Mouse (Mus musculus) G1E (cell line): ENCODE measurements at regions not wholly inside any gene's neighbourhood (a gene's known extent, or its start where the extent isn't known, plus 50 kb on each side); places are given as distances from the start of the nearest gene placed in this dataset.

ENCODE experiments used
- CTCF ChIP-seq: IDR thresholded peaks from 2 replicates; pipeline ENCODE4 v1.5.1; 2012; ENCODE audit warnings: low read depth, low read length, inconsistent platforms, mixed read lengths
- GATA1 ChIP-seq: IDR thresholded peaks from 2 replicates; pipeline ENCODE4 v1.6.1; 2012; ENCODE audit warnings: borderline replicate concordance, low read length, inconsistent platforms, mixed read lengths
- GATA2 ChIP-seq: IDR thresholded peaks from 2 replicates; pipeline ENCODE4 v1.6.1; 2012; ENCODE audit warnings: low read depth, low read length, inconsistent platforms, borderline replicate concordance
- POLR2AphosphoS5 ChIP-seq: IDR thresholded peaks from 2 replicates; pipeline ENCODE4 v1.6.1; 2012; ENCODE audit warnings: low read depth, low read length, inconsistent platforms; ENCODE audit not compliant: insufficient replicate concordance
- TAL1 ChIP-seq: conservative IDR thresholded peaks from 2 replicates; pipeline ENCODE4 v1.6.1; 2012; ENCODE audit warnings: low read depth, low read length, inconsistent platforms, mixed read lengths

DNA sequence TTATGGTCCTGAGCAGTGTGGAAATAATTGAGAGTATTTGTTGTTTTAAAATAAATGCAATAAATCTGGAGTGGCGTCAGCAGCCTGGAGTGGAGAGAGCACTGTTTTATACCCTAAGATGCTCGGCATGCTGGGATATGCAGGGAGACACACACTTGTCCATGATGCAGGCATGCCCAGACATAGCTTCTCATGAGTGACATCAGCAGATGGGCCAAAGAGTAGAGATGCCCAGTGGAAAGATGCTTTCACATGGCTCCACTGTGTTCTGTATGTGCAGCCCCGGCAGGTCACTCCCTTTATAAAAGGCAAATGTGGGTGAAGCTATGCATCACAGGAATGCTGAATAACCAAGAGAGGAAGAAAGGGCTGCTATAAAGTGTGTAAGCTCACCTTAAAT lies 145.7 kb upstream of the Cdh13 start:
- TF ChIP-seq GATA1 (no peak), CTCF (no peak), POLR2AphosphoS5 (no peak), GATA2 (no peak), TAL1 (no peak)
